Mouse (Mus musculus): ENCODE data around the gene Eef1akmt3.
"Not testable (repeated sequence)": the region's sequence is repeated elsewhere in the genome, so short reads cannot be mapped to it uniquely, and the experiment has no call there.

Eef1akmt3 gene

GRCm38 (mm10) chr10:127070190-127071121, 29.1 kb upstream of the Eef1akmt3 start, which contains the start of gene Tspan31:
Gene Tspan31 (minus strand): TSS chr10:127070264.
- DNase-seq: peak; percentile 94 to 99

GRCm38 (mm10) chr10:127069281-127070189, 28.2 kb upstream of the Eef1akmt3 start:
- DNase-seq: no peak

GRCm38 (mm10) chr10:127068360-127069038, 27.2 kb upstream of the Eef1akmt3 start:
- no peak for DNase-seq

- DNase-seq: no peak
Observed at GRCm38 (mm10) chr10:127066519-127067018, 25.3 kb upstream of the Eef1akmt3 start.

- peak in 1 of 2 experiments; percentile 44 for DNase-seq
Observed at GRCm38 (mm10) chr10:127065981-127066380, 24.7 kb upstream of the Eef1akmt3 start.

GRCm38 (mm10) chr10:127063913-127064870, 22.9 kb upstream of the Eef1akmt3 start:
- DNase-seq: no peak

- DNase-seq: peak; percentile 99 to 100
Observed at GRCm38 (mm10) chr10:127063239-127063872, 22.0 kb upstream of the Eef1akmt3 start, which contains the start of gene Cdk4. Gene Cdk4 (plus strand): TSS chr10:127063534.

- no peak for DNase-seq
Observed at GRCm38 (mm10) chr10:127062503-127062902, 21.2 kb upstream of the Eef1akmt3 start.

- DNase-seq: not testable (repeated sequence)
Observed at GRCm38 (mm10) chr10:127062101-127062500, 20.8 kb upstream of the Eef1akmt3 start.

GRCm38 (mm10) chr10:127061513-127061912, 20.2 kb upstream of the Eef1akmt3 start:
- no peak for DNase-seq

- no peak for DNase-seq
Observed at GRCm38 (mm10) chr10:127061085-127061484, 19.8 kb upstream of the Eef1akmt3 start.

- DNase-seq: peak; percentile 88 to 91
Observed at GRCm38 (mm10) chr10:127059968-127060916, 18.9 kb upstream of the Eef1akmt3 start, which contains the start of gene March9. Gene March9 (minus strand): TSS chr10:127060184.

- peak in 1 of 2 experiments; percentile 49 for DNase-seq
Observed at GRCm38 (mm10) chr10:127059174-127059967, 18.1 kb upstream of the Eef1akmt3 start.

GRCm38 (mm10) chr10:127058708-127059107, 17.4 kb upstream of the Eef1akmt3 start:
- no peak for DNase-seq

- peak; percentile 80 to 88 for DNase-seq
Observed at GRCm38 (mm10) chr10:127058161-127058560, 16.8 kb upstream of the Eef1akmt3 start.

GRCm38 (mm10) chr10:127056490-127056889, 15.2 kb upstream of the Eef1akmt3 start:
- no peak for DNase-seq

GRCm38 (mm10) chr10:127055406-127055805, 14.1 kb upstream of the Eef1akmt3 start:
- no peak for DNase-seq

GRCm38 (mm10) chr10:127054646-127055045, 13.3 kb upstream of the Eef1akmt3 start:
- DNase-seq: peak in 1 of 2 experiments; percentile 58

All from kidney, postnatal 36 days (tissue).